Mouse (Mus musculus): Measurements from ENCODE around the gene Vwa5b2. TPM values are rescaled to one million over a fixed set of nuclear protein-coding genes. Genes with fewer than 3 reads are reported as not detected.

Gene Vwa5b2
- polyA plus RNA-seq, 1 experiment from 2014 or later = 0.19 TPM

DNA sequence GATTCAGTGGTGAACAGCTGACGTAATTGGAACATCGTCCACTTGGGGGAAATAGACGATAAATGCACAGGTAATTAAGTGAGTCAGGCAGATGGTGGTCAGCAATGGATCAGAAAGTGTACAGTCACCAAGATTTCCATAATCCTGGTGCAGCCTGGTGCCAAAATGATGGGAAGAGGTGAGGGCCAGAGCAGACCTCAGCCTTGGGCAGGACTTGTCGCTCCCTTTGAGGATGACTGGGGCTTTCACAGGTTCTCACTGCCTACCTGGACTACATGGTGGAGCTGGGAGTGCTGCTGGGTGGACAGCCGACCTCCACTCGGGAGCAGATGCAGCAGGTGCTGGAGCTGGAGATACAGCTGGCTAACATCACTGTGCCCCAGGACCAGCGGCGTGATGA lies 48.1 kb downstream of the Vwa5b2 start:
- H3K27me3 ChIP-seq (replicated peaks) = 0 out of 2 replicates have a peak, but pooled peaks cover 4% of the 10 kb centered on the region
- no peak for ATAC-seq (ENCODE audit: extremely low read depth, insufficient number of reproducible peaks, low FRiP score, low TSS enrichment)
- H3K4me1 ChIP-seq = no peaks in the 10 kb centered on the region
- WGBS = 63% methylated on average over 8 of the region's 8 CpGs
- H3K9me3 ChIP-seq = no peaks in the 10 kb centered on the region
- no peak overlapping the region for H3K4me2 ChIP-seq
- no peak overlapping the region for H3K9ac ChIP-seq
- H3K27ac ChIP-seq (replicated peaks) = no peak overlapping the region
- no peak overlapping the region for H3K4me3 ChIP-seq
- no peaks in the 10 kb centered on the region for H3K36me3 ChIP-seq

- Histone ChIP-seq H3K9me3 (no peaks in the 10 kb centered on the region), H3K4me1 (no peaks in the 10 kb centered on the region), H3K27ac (replicated peaks) (no peak overlapping the region), H3K4me3 (no peak overlapping the region), H3K9ac (no peak overlapping the region), H3K27me3 (replicated peaks) (0 out of 2 replicates have a peak, but pooled peaks cover 3% of the 10 kb centered on the region), H3K36me3 (no peaks in the 10 kb centered on the region), H3K4me2 (no peak overlapping the region)
- WGBS = 75% methylated on average over 8 of the region's 8 CpGs
- no peak for ATAC-seq (ENCODE audit: extremely low read depth, insufficient number of reproducible peaks, low FRiP score, low TSS enrichment)
Measured at GRCm38 (mm10) chr16:20638367-20638766, 49.1 kb downstream of the Vwa5b2 start.

DNA sequence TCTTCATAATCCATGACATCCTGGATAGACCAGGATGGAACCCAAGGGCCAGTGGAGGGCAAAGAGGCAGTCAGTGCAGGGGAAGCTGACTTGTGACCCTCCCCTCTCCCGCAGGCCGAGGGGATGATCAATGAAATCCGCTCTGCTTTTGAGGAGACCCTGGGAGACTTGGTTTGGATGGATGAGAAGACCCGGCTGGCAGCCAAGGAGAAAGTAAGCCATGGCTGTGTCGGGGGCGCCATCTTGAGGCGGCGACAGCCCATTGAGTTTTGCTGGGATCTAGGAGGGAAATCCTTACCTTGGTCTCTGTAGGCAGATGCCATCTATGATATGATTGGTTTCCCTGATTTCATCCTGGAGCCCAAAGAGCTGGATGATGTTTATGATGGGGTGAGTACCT lies 52.9 kb downstream of the Vwa5b2 start:
- H3K36me3 ChIP-seq = no peaks in the 10 kb centered on the region
- WGBS = 1% methylated on average over 8 of the region's 8 CpGs
- ATAC-seq (ENCODE audit: extremely low read depth, insufficient number of reproducible peaks, low FRiP score, low TSS enrichment) = no peak
- H3K4me1 ChIP-seq = no peaks in the 10 kb centered on the region
- H3K27ac ChIP-seq (replicated peaks) = no peak overlapping the region
- no peaks in the 10 kb centered on the region for H3K9me3 ChIP-seq
- H3K4me3 ChIP-seq = no peak overlapping the region
- H3K4me2 ChIP-seq = no peak overlapping the region
- no peak overlapping the region for H3K9ac ChIP-seq
- peaks cover 4% of the 10 kb centered on the region; the same call in 1 of the 2 replicates for H3K27me3 ChIP-seq (replicated peaks)

- WGBS = 67% methylated on average over 7 of the region's 7 CpGs
- Histone ChIP-seq H3K9me3 (no peaks in the 10 kb centered on the region), H3K27me3 (replicated peaks) (peaks cover 4% of the 10 kb centered on the region; the same call in 1 of the 2 replicates), H3K4me3 (no peak overlapping the region), H3K4me1 (no peaks in the 10 kb centered on the region), H3K9ac (no peak overlapping the region), H3K27ac (replicated peaks) (no peak overlapping the region), H3K4me2 (no peak overlapping the region), H3K36me3 (no peaks in the 10 kb centered on the region)
- no peak for ATAC-seq (ENCODE audit: extremely low read depth, insufficient number of reproducible peaks, low FRiP score, low TSS enrichment)
Measured at GRCm38 (mm10) chr16:20643911-20644310, 54.6 kb downstream of the Vwa5b2 start.

GRCm38 (mm10) chr16:20651076-20651946 lies 62.0 kb downstream of the Vwa5b2 start, which contains the start of gene Psmd2:
TSS of gene Psmd2 (plus strand) at chr16:20651652.
- 2% methylated on average over 46 of the region's 46 CpGs for WGBS
- Histone ChIP-seq H3K4me3 (peak within 1 kb of the TSS; percentile 80), H3K36me3 (peaks cover 36% of the 10 kb centered on the region), H3K27ac (replicated peaks) (peak within 1 kb of the TSS; percentile 82), H3K4me2 (peak within 1 kb of the TSS; percentile 97), H3K9me3 (no peaks in the 10 kb centered on the region), H3K27me3 (replicated peaks) (0 out of 2 replicates have a peak, but pooled peaks cover 2% of the 10 kb centered on the region), H3K4me1 (peaks cover 18% of the 10 kb centered on the region), H3K9ac (peak within 1 kb of the TSS; percentile 95)
- ATAC-seq (ENCODE audit: extremely low read depth, insufficient number of reproducible peaks, low FRiP score, low TSS enrichment) = peak; percentile 93

DNA sequence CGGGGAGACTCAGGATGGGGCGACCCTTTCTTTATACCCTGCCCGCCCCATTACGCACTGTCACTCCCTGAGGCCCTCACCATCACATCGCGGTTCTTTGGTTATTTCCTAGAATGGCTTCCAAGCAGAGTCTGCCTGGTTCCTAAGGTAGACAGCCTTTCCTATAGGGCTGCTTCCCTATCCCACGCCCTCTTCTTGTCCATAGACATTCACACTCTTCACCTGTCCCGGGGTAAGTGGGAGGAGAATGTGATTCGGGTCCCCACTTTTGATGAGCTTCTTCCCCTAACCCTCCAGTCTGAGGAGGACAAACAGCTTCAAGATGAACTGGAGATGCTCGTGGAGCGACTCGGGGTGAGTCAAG lies 62.7 kb downstream of the Vwa5b2 start:
- Histone ChIP-seq H3K9me3 (no peaks in the 10 kb centered on the region), H3K27ac (replicated peaks) (peak overlapping the region; percentile 82), H3K36me3 (peaks cover 43% of the 10 kb centered on the region), H3K4me2 (peak overlapping the region; percentile 97), H3K4me3 (peak overlapping the region; percentile 80), H3K9ac (peak overlapping the region; percentile 95), H3K27me3 (replicated peaks) (no peaks in the 10 kb centered on the region), H3K4me1 (peaks cover 18% of the 10 kb centered on the region)
- 10% methylated on average over 11 of the region's 12 CpGs for WGBS
- no peak for ATAC-seq (ENCODE audit: extremely low read depth, insufficient number of reproducible peaks, low FRiP score, low TSS enrichment)

- no peak for ATAC-seq (ENCODE audit: extremely low read depth, insufficient number of reproducible peaks, low FRiP score, low TSS enrichment)
- Histone ChIP-seq H3K9ac (no peak overlapping the region), H3K36me3 (peaks cover 57% of the 10 kb centered on the region), H3K9me3 (no peaks in the 10 kb centered on the region), H3K4me2 (peak overlapping the region; percentile 97; the same call in 1 of the 2 replicates), H3K27me3 (replicated peaks) (no peaks in the 10 kb centered on the region), H3K27ac (replicated peaks) (no peak overlapping the region), H3K4me3 (no peak overlapping the region), H3K4me1 (peaks cover 18% of the 10 kb centered on the region)
- 48% methylated on average over 2 of the region's 2 CpGs for WGBS
Measured at GRCm38 (mm10) chr16:20653315-20653714, 64.0 kb downstream of the Vwa5b2 start.

MicroRNA genes within 50 kb of the gene (microRNA counts, 519-probe panel; counts per million panel counts)
- 3,469 counts per million, percentile 69 among the panel's probes with 10 or more counts for microRNA mmu-miR-1224

Small RNAs within 50 kb of the gene (microRNA-seq; reads per million reads assigned to microRNA genes)
- gene Mir1224 = 1.0 reads per million

Other genes with a start within 250 kb of the Vwa5b2 start
- 54.9 and 57.0 TPM in 2 replicates for gene Abcc5, start 163.1 kb upstream of the Vwa5b2 start, polyA plus RNA-seq (2015; fragmentation: Nextera tagmentation; extraction: Ambion mirVana)
- gene Eif2b5, start 90.7 kb upstream of the Vwa5b2 start, polyA plus RNA-seq (2015; fragmentation: Nextera tagmentation; extraction: Ambion mirVana) = 78.8 and 81.5 TPM in 2 replicates
- 19.7 and 20.5 TPM in 2 replicates for gene Dvl3, start 72.5 kb upstream of the Vwa5b2 start, polyA plus RNA-seq (2015; fragmentation: Nextera tagmentation; extraction: Ambion mirVana)
- gene Ap2m1, start 54.0 kb upstream of the Vwa5b2 start, polyA plus RNA-seq (2015; fragmentation: Nextera tagmentation; extraction: Ambion mirVana) = 434 and 465 TPM in 2 replicates
- gene Abcf3, start 40.9 kb upstream of the Vwa5b2 start, polyA plus RNA-seq (2015; fragmentation: Nextera tagmentation; extraction: Ambion mirVana) = 42.5 and 44.0 TPM in 2 replicates
- 20.6 and 21.1 TPM in 2 replicates for gene Eef1akmt4, start 22.1 kb downstream of the Vwa5b2 start, polyA plus RNA-seq (2015; fragmentation: Nextera tagmentation; extraction: Ambion mirVana)
- not detected in 2 replicates for gene Gm49333, start 22.1 kb downstream of the Vwa5b2 start, polyA plus RNA-seq (2015; fragmentation: Nextera tagmentation; extraction: Ambion mirVana)
- 33.3 and 35.3 TPM in 2 replicates for gene Alg3, start 22.3 kb downstream of the Vwa5b2 start, polyA plus RNA-seq (2015; fragmentation: Nextera tagmentation; extraction: Ambion mirVana)
- gene Camk2n2, start 31.8 kb downstream of the Vwa5b2 start, polyA plus RNA-seq (2015; fragmentation: Nextera tagmentation; extraction: Ambion mirVana) = 0.37 and 0.48 TPM in 2 replicates
- gene Ece2, start 40.4 kb downstream of the Vwa5b2 start, polyA plus RNA-seq (2015; fragmentation: Nextera tagmentation; extraction: Ambion mirVana) = 0.92 and 1.2 TPM in 2 replicates
- 245 TPM in 2 replicates for gene Psmd2, start 62.2 kb downstream of the Vwa5b2 start, polyA plus RNA-seq (2015; fragmentation: Nextera tagmentation; extraction: Ambion mirVana)
- gene Eif4g1, start 78.8 kb downstream of the Vwa5b2 start, polyA plus RNA-seq (2015; fragmentation: Nextera tagmentation; extraction: Ambion mirVana) = 129 TPM in 2 replicates
- gene Fam131a, start 103.8 kb downstream of the Vwa5b2 start, polyA plus RNA-seq (2015; fragmentation: Nextera tagmentation; extraction: Ambion mirVana) = 5.1 and 6.0 TPM in 2 replicates
- gene Polr2h, start 128.2 kb downstream of the Vwa5b2 start, polyA plus RNA-seq (2015; fragmentation: Nextera tagmentation; extraction: Ambion mirVana) = 52.6 and 56.2 TPM in 2 replicates
- gene Clcn2, start 128.3 kb downstream of the Vwa5b2 start, polyA plus RNA-seq (2015; fragmentation: Nextera tagmentation; extraction: Ambion mirVana) = 3.9 and 4.3 TPM in 2 replicates
- 0.39 and 0.83 TPM in 2 replicates for gene Chrd, start 143.7 kb downstream of the Vwa5b2 start, polyA plus RNA-seq (2015; fragmentation: Nextera tagmentation; extraction: Ambion mirVana)
- 0.11 and 0.25 TPM in 2 replicates for gene Thpo, start 145.0 kb downstream of the Vwa5b2 start, polyA plus RNA-seq (2015; fragmentation: Nextera tagmentation; extraction: Ambion mirVana)